Mouse (Mus musculus): ENCODE results near the gene Kif13a. TPM values are rescaled to one million over a fixed set of nuclear protein-coding genes. Genes with fewer than 3 reads are reported as not detected.

Gene Kif13a
- total RNA-seq, 2 experiments from 2014 or later, result 22.6 to 22.8 TPM

GRCm38 (mm10) chr13:46752566-46753229 is 177.0 kb downstream of the Kif13a start:
- intact Hi-C loops (cut with DNase I), result no loop called here
- DNase-seq (ENCODE audit: low spot score in 2 of 2), result no peak

GRCm38 (mm10) chr13:46748138-46748873 is 181.4 kb downstream of the Kif13a start:
- intact Hi-C loops (cut with DNase I), result no loop called here
- DNase-seq (ENCODE audit: low spot score in 2 of 2), result no peak

- intact Hi-C loops (cut with DNase I), result no loop called here
- DNase-seq (ENCODE audit: low spot score in 2 of 2), result no peak
These were observed 185.8 kb downstream of the Kif13a start for GRCm38 (mm10) chr13:46743821-46744220.

- intact Hi-C loops (cut with DNase I), result no loop called here
These were observed 187.3 kb downstream of the Kif13a start for GRCm38 (mm10) chr13:46742367-46742766.

GRCm38 (mm10) chr13:46739426-46739825 is 190.2 kb downstream of the Kif13a start:
- DNase-seq (ENCODE audit: low spot score in 2 of 2), result no peak
- intact Hi-C loops (cut with DNase I), result no loop called here

More at GRCm38 (mm10) chr13:46742367-46742766, 187.3 kb downstream of the Kif13a start:
- no peak for DNase-seq (ENCODE audit: low spot score in 2 of 2)

GRCm38 (mm10) chr13:46737482-46737881 is 192.2 kb downstream of the Kif13a start:
- intact Hi-C loops (cut with DNase I), result no loop called here
- no peak for DNase-seq (ENCODE audit: low spot score in 2 of 2)

GRCm38 (mm10) chr13:46736479-46736865 is 193.2 kb downstream of the Kif13a start:
- intact Hi-C loops (cut with DNase I), result no loop called here
- no peak for DNase-seq (ENCODE audit: low spot score in 2 of 2)

- DNase-seq (ENCODE audit: low spot score in 2 of 2), result peak; percentile 13 to 26
- intact Hi-C loops (cut with DNase I), result no loop called here
These were observed 193.7 kb downstream of the Kif13a start for GRCm38 (mm10) chr13:46735808-46736478.

- intact Hi-C loops (cut with DNase I), result no loop called here
- no peak for DNase-seq (ENCODE audit: low spot score in 2 of 2)
These were observed 194.4 kb downstream of the Kif13a start for GRCm38 (mm10) chr13:46735219-46735807.

- intact Hi-C loops (cut with DNase I), result loop anchor here (10.0 kb wide), 1 partner anchor 285 kb away; the partner anchor contains the start of gene Nhlrc1
- no peak for DNase-seq (ENCODE audit: low spot score in 2 of 2)
These were observed 199.7 kb downstream of the Kif13a start for GRCm38 (mm10) chr13:46729998-46730397.

GRCm38 (mm10) chr13:46728411-46728810 is 201.3 kb downstream of the Kif13a start:
- intact Hi-C loops (cut with DNase I), result loop anchor here (10.0 kb wide), 1 partner anchor 286 kb away; the partner anchor contains the start of gene Nhlrc1

GRCm38 (mm10) chr13:46727837-46728268 is 201.8 kb downstream of the Kif13a start, which contains the start of gene Nup153:
Gene Nup153, minus strand, starts transcription at chr13:46727940.
- DNase-seq (ENCODE audit: low spot score in 2 of 2), result peak; percentile 100
- intact Hi-C loops (cut with DNase I), result loop anchor here (10.0 kb wide), 1 partner anchor 287 kb away; the partner anchor contains the start of gene Nhlrc1

More at GRCm38 (mm10) chr13:46728411-46728810, 201.3 kb downstream of the Kif13a start:
- DNase-seq (ENCODE audit: low spot score in 2 of 2), result peak in 1 of 2 experiments; percentile 11

GRCm38 (mm10) chr13:46727038-46727836 is 202.4 kb downstream of the Kif13a start:
- peak; percentile 59 to 76 for DNase-seq (ENCODE audit: low spot score in 2 of 2)
- intact Hi-C loops (cut with DNase I), result loop anchor here (10.0 kb wide), 1 partner anchor 288 kb away; the partner anchor contains the start of gene Nhlrc1

GRCm38 (mm10) chr13:46726288-46727037 is 203.2 kb downstream of the Kif13a start:
- intact Hi-C loops (cut with DNase I), result loop anchor here (10.0 kb wide), 1 partner anchor 288 kb away; the partner anchor contains the start of gene Nhlrc1
- DNase-seq (ENCODE audit: low spot score in 2 of 2), result peak in 1 of 2 experiments; percentile 7

- intact Hi-C loops (cut with DNase I), result loop anchor here (10.0 kb wide), 1 partner anchor 290 kb away; the partner anchor contains the start of gene Nhlrc1
- DNase-seq (ENCODE audit: low spot score in 2 of 2), result no peak
These were observed 204.4 kb downstream of the Kif13a start for GRCm38 (mm10) chr13:46725227-46725626.

- intact Hi-C loops (cut with DNase I), result loop anchor here (10.0 kb wide), 1 partner anchor 290 kb away; the partner anchor contains the start of gene Nhlrc1
- DNase-seq (ENCODE audit: low spot score in 2 of 2), result no peak
These were observed 205.3 kb downstream of the Kif13a start for GRCm38 (mm10) chr13:46724371-46724770.

GRCm38 (mm10) chr13:46721009-46721408 is 208.7 kb downstream of the Kif13a start:
- no peak for DNase-seq (ENCODE audit: low spot score in 2 of 2)
- intact Hi-C loops (cut with DNase I), result loop anchor here (10.0 kb wide), 1 partner anchor 294 kb away; the partner anchor contains the start of gene Nhlrc1
